Mouse (Mus musculus) hindbrain, embryonic 14.5 days (tissue): ENCODE measurements around the gene Trim65. TPM values are rescaled to one million over a fixed set of nuclear protein-coding genes. Genes with fewer than 3 reads are reported as not detected.
"Not testable (repeated sequence)": the region's sequence is repeated elsewhere in the genome, so short reads cannot be mapped to it uniquely, and the experiment has no call there.

ENCODE experiments used
- ATAC-seq: fragments of 200-750 bp; cut with Nextera tagmentation; 2 replicates; pipeline ENCODE4 v1.8.0; 2017; ENCODE audit warnings: moderate number of reproducible peaks, mild to moderate bottlenecking, moderate TSS enrichment, moderate library complexity; ENCODE audit not compliant: low FRiP score
- DNase-seq: peaks from one replicate; pipeline ENCODE4 v3.0.0-alpha.2; 2015; ENCODE audit warnings: low spot score
- H3K27ac ChIP-seq: fragments of 300-500 bp; sonication (generic); 2 replicates; pipeline ENCODE4 v1.5.1; 2014; ENCODE audit warnings: mild to moderate bottlenecking, moderate library complexity
- H3K27me3 ChIP-seq: fragments of 300-500 bp; sonication (generic); 2 replicates; pipeline ENCODE4 v1.6.1; 2014; ENCODE audit warnings: mild to moderate bottlenecking, low read length, mixed read lengths; ENCODE audit not compliant: control insufficient read depth, insufficient read depth
- H3K36me3 ChIP-seq: fragments of 300-500 bp; sonication (generic); replicated peaks from 2 replicates; pipeline ENCODE4 v1.6.1; 2014; ENCODE audit not compliant: control insufficient read depth, insufficient read depth
- H3K4me1 ChIP-seq: fragments of 300-500 bp; sonication (generic); replicated peaks from 2 replicates; pipeline ENCODE4 v1.6.1; 2014; ENCODE audit warnings: antibody characterized with exemption, low read length, mixed read lengths; ENCODE audit not compliant: control insufficient read depth, insufficient read depth
- H3K4me2 ChIP-seq: fragments of 300-500 bp; sonication (generic); replicated peaks from 2 replicates; pipeline ENCODE4 v1.6.1; 2014; ENCODE audit warnings: mild to moderate bottlenecking, moderate library complexity
- H3K4me3 ChIP-seq: fragments of 300-500 bp; sonication (generic); replicated peaks from 2 replicates; pipeline ENCODE4 v1.5.1; 2014; ENCODE audit warnings: mild to moderate bottlenecking, low read length
- H3K9ac ChIP-seq: fragments of 300-500 bp; sonication (generic); 2 replicates; pipeline ENCODE4 v1.6.1; 2014
- H3K9me3 ChIP-seq: fragments of 300-500 bp; sonication (generic); 2 replicates; pipeline ENCODE4 v1.6.1; 2016; ENCODE audit warnings: low read length; ENCODE audit not compliant: control insufficient read depth
- WGBS: fragments of 180-500 bp; shearing (Covaris S2); extraction: QIAGEN DNeasy Blood & Tissue Kit; methylation state at CpG from one replicate; pipeline ENCODE4 v1.1.7; 2014; 5-methylcytosine and 5-hydroxymethylcytosine counted together
- polyA plus RNA-seq: library from polyadenylated mRNA; unstranded; fragments of >200 nt; fragmentation: Nextera tagmentation; extraction: Ambion mirVana; gene quantifications from 2 replicates; pipeline ENCODE4 v1.2.1, GENCODE M21; 2014

Gene Trim65
- polyA plus RNA-seq, 1 experiment from 2014 or later, result 2.9 TPM

DNA sequence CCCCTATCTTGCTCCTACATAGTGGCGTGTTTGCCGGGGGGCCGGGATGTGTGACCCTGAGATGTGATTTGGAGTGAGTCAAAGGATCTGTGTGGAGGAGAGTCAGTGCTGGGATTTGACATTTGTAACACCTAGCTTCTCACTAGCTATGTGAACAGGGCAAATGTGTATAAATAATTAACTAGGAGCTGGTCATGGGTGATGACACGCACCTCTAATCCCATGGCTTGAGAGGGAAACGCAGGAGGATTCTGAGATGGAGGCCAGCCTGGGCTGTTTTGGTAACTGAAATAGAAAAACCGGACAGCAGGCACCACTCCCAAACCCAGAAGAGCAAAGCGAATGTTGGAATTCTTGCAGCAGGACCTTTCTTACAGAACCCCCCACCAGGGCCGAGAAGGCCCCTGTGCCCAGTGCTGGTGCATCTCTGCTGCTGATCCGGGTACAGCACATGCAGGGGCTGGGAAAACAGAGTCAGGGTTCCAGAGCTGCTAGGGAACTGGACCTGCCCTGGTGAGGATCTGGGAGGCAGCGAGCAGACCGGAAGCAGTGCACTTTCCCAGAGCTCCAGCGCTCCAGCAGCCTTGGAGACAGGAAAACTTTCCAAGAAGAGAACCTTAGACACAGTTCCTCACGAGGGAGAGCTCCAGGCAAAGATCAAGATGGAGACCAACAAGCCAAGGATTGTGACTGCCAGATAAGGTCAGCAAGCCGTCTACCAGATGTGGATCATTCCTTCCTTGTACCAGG is 32.0 kb downstream of the Trim65 start:
- H3K27ac ChIP-seq, result no peak overlapping the region
- H3K9me3 ChIP-seq, result no peaks in the 10 kb centered on the region
- H3K4me2 ChIP-seq, result no peak overlapping the region
- H3K4me1 ChIP-seq, result peaks cover 4% of the 10 kb centered on the region
- DNase-seq (no peak), ATAC-seq (no peak)
- 80% methylated on average over 14 of the region's 14 CpGs for WGBS
- H3K4me3 ChIP-seq, result no peak overlapping the region
- H3K27me3 ChIP-seq, result no peaks in the 10 kb centered on the region
- H3K9ac ChIP-seq, result no peak overlapping the region
- H3K36me3 ChIP-seq, result no peaks in the 10 kb centered on the region

DNA sequence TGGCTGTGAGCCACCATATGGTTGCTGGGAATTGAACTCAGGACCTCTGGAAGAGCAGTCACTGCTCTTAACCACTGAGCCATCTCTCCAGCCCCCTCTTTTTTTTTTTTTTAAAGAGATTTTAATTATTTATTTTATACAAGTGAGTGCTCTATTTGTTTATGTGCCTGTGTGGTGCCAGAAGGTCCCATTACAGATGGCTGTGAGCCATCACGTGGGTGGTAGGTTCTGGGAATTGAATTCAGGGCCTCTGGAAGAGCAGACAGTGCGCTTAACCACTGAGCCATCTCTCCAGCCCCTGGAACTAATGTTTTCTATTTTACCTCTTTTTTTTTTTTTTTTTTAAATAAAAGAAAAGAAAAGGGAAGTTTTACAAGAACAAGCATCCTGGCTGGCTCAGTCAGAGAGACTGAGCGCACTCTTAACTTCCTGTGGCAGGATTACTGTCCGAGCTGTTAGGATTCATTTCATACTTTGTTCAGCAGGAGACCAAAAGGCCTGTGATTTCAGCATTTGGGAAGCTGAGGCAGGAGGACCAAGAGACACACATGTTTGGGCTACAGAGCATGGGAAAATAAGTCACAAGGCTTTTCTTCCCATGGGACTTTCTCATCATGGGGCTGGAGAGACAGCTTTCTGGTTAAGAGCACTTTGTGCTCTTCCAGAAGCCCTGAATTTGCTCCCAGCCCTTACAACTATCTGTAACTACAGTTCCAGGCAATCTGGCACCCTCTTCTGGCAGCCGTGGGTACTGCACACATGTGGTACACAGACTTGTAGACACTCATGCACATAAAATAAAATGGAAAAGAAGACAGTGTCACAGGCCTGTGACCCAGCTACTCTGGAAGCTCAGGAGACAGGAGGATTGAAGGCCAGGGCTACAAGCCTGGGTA is 34.5 kb downstream of the Trim65 start:
- H3K9ac ChIP-seq, result no peak overlapping the region
- ATAC-seq, result no peak
- 90% methylated on average over 5 of the region's 5 CpGs for WGBS
- H3K36me3 ChIP-seq, result no peaks in the 10 kb centered on the region
- no peak overlapping the region for H3K4me3 ChIP-seq
- no peak overlapping the region for H3K4me2 ChIP-seq
- no peaks in the 10 kb centered on the region for H3K27me3 ChIP-seq
- H3K9me3 ChIP-seq, result no peaks in the 10 kb centered on the region
- no peak overlapping the region for H3K27ac ChIP-seq
- no peak for DNase-seq
- no peaks in the 10 kb centered on the region for H3K4me1 ChIP-seq

DNA sequence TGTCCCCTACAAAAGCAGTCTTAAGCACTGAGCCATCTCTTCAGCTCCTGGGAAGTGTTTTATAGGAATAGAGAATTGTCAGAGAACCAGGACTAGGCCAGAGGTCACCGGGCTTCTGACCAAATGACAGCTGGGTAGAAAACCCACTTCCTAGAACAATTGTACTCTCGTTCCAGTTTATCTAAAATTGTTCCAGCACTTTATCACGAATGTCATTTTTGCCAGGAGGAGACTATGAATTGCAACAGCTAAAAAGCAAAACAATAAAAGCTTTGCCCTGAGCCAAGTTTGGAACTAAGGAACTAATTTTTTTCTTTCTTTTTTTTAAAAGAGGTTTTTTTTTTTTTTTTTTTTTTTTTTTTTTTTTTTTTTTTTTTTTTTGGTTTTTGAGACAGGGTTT is 35.4 kb downstream of the Trim65 start:
- H3K9ac ChIP-seq, result no peak overlapping the region
- H3K36me3 ChIP-seq, result no peaks in the 10 kb centered on the region
- no peak for DNase-seq
- no peaks in the 10 kb centered on the region for H3K4me1 ChIP-seq
- no peaks in the 10 kb centered on the region for H3K9me3 ChIP-seq
- H3K27me3 ChIP-seq, result no peaks in the 10 kb centered on the region
- H3K4me2 ChIP-seq, result no peak overlapping the region
- WGBS, result 70% methylated on average over 3 of the region's 3 CpGs
- ATAC-seq, result no peak
- no peak overlapping the region for H3K27ac ChIP-seq
- no peak overlapping the region for H3K4me3 ChIP-seq

DNA sequence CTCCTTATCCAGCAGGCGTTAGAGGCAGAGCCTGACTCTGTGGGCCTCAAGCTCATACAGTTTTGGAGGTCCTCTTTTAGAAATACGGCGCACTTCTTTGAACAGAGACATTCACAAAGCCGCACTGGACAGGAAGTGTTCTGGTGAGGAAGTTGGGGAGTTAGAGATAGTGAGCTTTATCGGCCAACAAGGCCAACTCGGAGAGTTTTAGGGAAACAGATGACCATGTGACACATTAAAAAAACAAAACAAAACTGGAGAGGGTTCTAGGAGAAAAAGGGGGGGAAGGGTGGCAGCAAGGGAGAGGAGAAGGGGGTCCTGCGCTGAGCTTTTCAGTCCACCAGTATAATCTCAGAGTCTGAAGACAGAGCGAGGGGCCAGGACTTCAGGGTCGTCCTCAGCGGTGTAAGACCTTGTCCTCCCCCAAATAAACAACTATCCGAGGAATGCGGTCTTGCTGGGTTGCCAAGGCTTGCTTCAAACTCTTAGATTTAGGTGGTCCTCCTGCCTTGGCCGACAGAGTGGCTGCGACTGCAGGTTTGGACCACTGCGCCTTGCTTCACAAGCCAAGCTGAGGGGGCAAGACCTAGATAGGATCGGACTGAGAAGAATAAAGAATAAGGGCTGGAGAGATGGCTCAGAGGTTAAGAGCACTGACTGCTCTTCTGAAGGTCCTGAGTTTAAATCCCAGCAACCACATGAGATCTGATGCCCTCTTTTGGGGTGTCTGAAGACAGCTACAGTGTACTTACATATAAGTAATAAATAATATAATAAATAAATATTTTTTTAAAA is 37.0 kb downstream of the Trim65 start:
- Histone ChIP-seq H3K4me1 (no peaks in the 10 kb centered on the region), H3K4me2 (no peak overlapping the region), H3K9me3 (no peaks in the 10 kb centered on the region), H3K27ac (no peak overlapping the region), H3K27me3 (no peaks in the 10 kb centered on the region), H3K36me3 (no peaks in the 10 kb centered on the region), H3K9ac (no peak overlapping the region), H3K4me3 (no peak overlapping the region)
- 71% methylated on average over 16 of the region's 16 CpGs for WGBS
- DNase-seq (no peak), ATAC-seq (no peak)

DNA sequence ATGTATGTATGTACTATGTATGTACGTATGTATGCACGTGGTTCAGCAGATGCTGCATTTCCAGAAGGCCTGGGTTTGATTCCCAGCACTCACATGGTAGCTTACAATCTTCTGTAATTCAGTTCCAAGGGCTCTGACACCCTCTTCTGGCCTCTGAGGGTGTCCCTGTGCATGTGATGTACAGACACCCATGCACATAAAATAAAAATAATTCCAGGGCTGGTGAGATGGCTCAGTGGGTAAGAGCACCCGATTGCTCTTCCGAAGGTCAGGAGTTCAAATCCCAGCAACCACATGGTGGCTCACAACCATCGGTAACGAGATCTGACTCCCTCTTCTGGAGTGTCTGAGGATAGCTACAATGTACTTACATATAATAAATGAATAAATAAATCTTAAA is 38.0 kb downstream of the Trim65 start:
- ATAC-seq, H3K4me1 ChIP-seq, H3K9me3 ChIP-seq, DNase-seq, H3K4me3 ChIP-seq, H3K4me2 ChIP-seq, H3K9ac ChIP-seq, H3K27ac ChIP-seq, H3K27me3 ChIP-seq, H3K36me3 ChIP-seq: not testable (repeated sequence)
- 91% methylated on average over 6 of the region's 6 CpGs for WGBS

DNA sequence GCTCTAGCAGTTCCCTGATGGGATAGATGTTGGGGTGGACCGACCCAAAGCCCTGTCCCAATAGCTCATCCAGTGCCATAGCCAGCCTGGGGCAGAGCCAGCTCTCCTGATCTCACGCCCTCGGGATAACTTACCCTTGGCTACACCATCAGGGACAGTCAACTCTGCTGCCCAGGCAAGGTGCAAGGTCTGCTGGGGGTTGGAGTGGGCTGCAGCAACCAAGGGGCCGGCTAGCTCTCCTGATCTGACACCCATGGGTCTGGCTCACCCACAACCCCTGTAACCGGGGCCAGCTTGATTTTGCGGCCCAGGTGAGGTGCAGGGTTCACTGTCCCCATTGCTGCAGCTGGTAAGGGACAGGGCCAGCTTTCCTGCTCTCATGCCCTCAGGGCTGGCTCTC is 39.3 kb downstream of the Trim65 start:
- Histone ChIP-seq H3K9me3 (no peaks in the 10 kb centered on the region), H3K4me2 (no peak overlapping the region), H3K36me3 (no peaks in the 10 kb centered on the region), H3K9ac (no peak overlapping the region), H3K27ac (no peak overlapping the region), H3K27me3 (no peaks in the 10 kb centered on the region), H3K4me1 (0 out of 2 replicates have a peak, but pooled peaks cover 6% of the 10 kb centered on the region), H3K4me3 (no peak overlapping the region)
- no peak for DNase-seq
- WGBS, result 85% methylated on average over 6 of the region's 6 CpGs
- no peak for ATAC-seq

DNA sequence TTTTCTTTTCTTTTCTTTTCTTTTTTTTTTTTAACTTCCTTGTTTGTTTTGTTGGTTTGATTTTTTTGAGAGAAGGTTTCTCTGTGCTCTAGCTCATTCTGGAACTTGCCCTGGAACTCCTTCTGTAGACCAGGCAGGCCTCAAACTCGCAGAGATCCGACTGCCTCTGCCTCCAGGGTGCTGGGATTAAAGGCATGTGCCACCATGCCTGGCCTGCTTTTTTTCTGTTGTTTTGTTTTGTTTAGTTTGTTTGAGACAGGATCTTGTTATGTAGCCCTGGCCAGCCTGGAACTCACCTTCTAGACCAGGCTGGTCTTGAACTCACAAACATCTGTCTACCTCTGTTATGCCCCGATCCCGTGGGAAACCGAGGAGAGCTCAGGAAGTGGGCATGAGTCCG is 41.4 kb downstream of the Trim65 start:
- no peaks in the 10 kb centered on the region for H3K36me3 ChIP-seq
- H3K4me2 ChIP-seq, result no peak overlapping the region
- 87% methylated on average over 6 of the region's 6 CpGs for WGBS

DNA sequence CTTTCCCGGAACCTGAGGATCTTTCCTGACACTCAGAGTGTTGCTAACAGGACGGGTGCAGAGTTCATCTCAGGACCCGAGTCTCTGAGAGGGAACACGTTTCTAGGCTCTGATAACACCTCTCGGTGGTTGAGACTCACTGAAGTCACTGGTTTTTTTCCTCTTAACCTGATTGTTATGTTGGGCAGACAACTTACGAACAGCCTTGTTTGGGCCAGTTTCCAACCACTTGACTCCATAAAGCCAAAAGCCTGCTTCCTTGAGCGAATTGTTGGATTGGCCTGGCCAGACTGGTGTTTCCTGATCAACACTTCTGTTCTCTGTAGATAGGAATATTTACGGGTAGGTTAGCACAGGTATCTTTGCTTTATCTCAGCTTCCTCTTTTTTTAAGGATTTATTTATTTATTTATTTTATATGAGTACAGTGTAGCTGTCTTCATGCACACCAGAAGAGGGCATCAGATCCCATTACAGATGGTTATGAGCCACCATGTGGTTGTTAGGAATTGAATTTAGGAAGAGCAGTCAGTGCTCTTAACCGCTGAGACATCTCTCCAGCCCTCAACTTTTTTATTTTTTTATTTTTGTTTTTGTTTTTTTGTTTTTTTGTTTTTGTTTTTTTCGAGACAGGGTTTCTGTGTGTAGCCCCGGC is 42.1 kb downstream of the Trim65 start:
- no peak for ATAC-seq
- Histone ChIP-seq H3K4me1 (0 out of 2 replicates have a peak, but pooled peaks cover 12% of the 10 kb centered on the region), H3K36me3 (0 out of 2 replicates have a peak, but pooled peaks cover 1% of the 10 kb centered on the region)

More for the DNA sequence above, 41.4 kb downstream of the Trim65 start:
- Histone ChIP-seq H3K27me3 (no peaks in the 10 kb centered on the region), H3K27ac (no peak overlapping the region), H3K4me1 (0 out of 2 replicates have a peak, but pooled peaks cover 12% of the 10 kb centered on the region), H3K9me3 (no peaks in the 10 kb centered on the region), H3K9ac (no peak overlapping the region), H3K4me3 (no peak overlapping the region)
- ATAC-seq, result no peak
- no peak for DNase-seq

More for the DNA sequence above, 42.1 kb downstream of the Trim65 start:
- Histone ChIP-seq H3K27me3 (no peaks in the 10 kb centered on the region), H3K9ac (no peak overlapping the region), H3K4me2 (no peak overlapping the region), H3K4me3 (no peak overlapping the region), H3K27ac (no peak overlapping the region), H3K9me3 (no peaks in the 10 kb centered on the region)
- no peak for DNase-seq
- 90% methylated on average over 11 of the region's 11 CpGs for WGBS
